Mouse (Mus musculus) lung, embryonic 16.5 days (tissue): ENCODE measurements around the gene Gm38655. TPM values are rescaled to one million over a fixed set of nuclear protein-coding genes. Genes with fewer than 3 reads are reported as not detected.

Experiments used
- ATAC-seq: fragments of 200-750 bp; cut with Nextera tagmentation; 2 replicates; pipeline ENCODE4 v1.8.0; 2017; ENCODE audit warnings: low read depth, mild to moderate bottlenecking, moderate library complexity
- H3K27ac ChIP-seq: fragments of 300-500 bp; sonication (generic); 2 replicates; pipeline ENCODE4 v1.5.1; 2014; ENCODE audit warnings: mild to moderate bottlenecking, control low read depth, low read length
- H3K27me3 ChIP-seq: fragments of 300-500 bp; sonication (generic); 2 replicates; pipeline ENCODE4 v1.6.1; 2014; ENCODE audit warnings: low read depth, low read length, mixed read lengths; ENCODE audit not compliant: control insufficient read depth, insufficient read depth
- H3K36me3 ChIP-seq: fragments of 300-500 bp; sonication (generic); 2 replicates; pipeline ENCODE4 v1.6.1; 2014; ENCODE audit warnings: low read length; ENCODE audit not compliant: control insufficient read depth, insufficient read depth
- H3K4me1 ChIP-seq: fragments of 300-500 bp; sonication (generic); replicated peaks from 2 replicates; pipeline ENCODE4 v1.6.1; 2014; ENCODE audit warnings: low read length, mixed read lengths; ENCODE audit not compliant: control insufficient read depth, insufficient read depth
- H3K4me2 ChIP-seq: fragments of 300-500 bp; sonication (generic); 2 replicates; pipeline ENCODE4 v1.6.1; 2014; ENCODE audit warnings: low read depth, low read length, control low read depth
- H3K4me3 ChIP-seq: fragments of 300-500 bp; sonication (generic); 2 replicates; pipeline ENCODE4 v1.5.1; 2014; ENCODE audit warnings: mild to moderate bottlenecking, low read length, control low read depth
- H3K9ac ChIP-seq: fragments of 300-500 bp; sonication (generic); 2 replicates; pipeline ENCODE4 v1.6.1; 2014; ENCODE audit warnings: low read length, control low read depth
- H3K9me3 ChIP-seq: fragments of 300-500 bp; sonication (generic); 2 replicates; pipeline ENCODE4 v1.6.1; 2016; ENCODE audit warnings: low read length; ENCODE audit not compliant: control insufficient read depth
- WGBS: fragments of 180-500 bp; shearing (Covaris S2); extraction: QIAGEN DNeasy Blood & Tissue Kit; methylation state at CpG from one replicate; pipeline ENCODE4 v1.1.7; 2014; 5-methylcytosine and 5-hydroxymethylcytosine counted together
- polyA plus RNA-seq: library from polyadenylated mRNA; unstranded; fragments of >200 nt; fragmentation: Nextera tagmentation; extraction: Ambion mirVana; gene quantifications from 2 replicates; pipeline ENCODE4 v1.2.1, GENCODE M21; 2015

Gene Gm38655
- polyA plus RNA-seq, 1 experiment from 2014 or later, result 11.5 TPM

DNA sequence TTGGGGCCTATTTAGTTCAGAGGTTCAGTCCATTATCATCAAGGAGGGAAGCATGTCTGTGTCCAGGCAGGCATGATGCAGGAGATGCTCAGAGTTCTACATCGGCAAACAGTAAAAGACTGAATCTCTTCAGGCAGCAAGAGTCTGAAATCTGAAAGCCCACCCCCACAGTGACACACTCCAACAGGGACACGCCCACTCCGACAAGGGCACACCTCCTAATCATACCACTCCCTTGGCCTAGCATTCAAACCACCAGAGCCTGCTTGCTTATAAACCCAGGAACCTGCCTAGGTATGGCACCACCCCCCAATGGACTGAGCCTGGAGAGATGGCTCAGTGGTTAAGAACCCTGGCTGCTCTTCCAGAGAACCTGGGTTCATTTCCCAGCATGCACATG, 40.2 kb upstream of the Gm38655 start:
- no peak overlapping the region for H3K4me3 ChIP-seq
- H3K4me2 ChIP-seq, result no peak overlapping the region
- no peaks in the 10 kb centered on the region for H3K9me3 ChIP-seq
- WGBS, result 81% methylated on average over 3 of the region's 3 CpGs
- no peaks in the 10 kb centered on the region for H3K27me3 ChIP-seq
- H3K27ac ChIP-seq, result no peak overlapping the region
- H3K4me1 ChIP-seq, result no peaks in the 10 kb centered on the region
- H3K36me3 ChIP-seq, result peaks cover 6% of the 10 kb centered on the region
- no peak for ATAC-seq
- no peak overlapping the region for H3K9ac ChIP-seq

DNA sequence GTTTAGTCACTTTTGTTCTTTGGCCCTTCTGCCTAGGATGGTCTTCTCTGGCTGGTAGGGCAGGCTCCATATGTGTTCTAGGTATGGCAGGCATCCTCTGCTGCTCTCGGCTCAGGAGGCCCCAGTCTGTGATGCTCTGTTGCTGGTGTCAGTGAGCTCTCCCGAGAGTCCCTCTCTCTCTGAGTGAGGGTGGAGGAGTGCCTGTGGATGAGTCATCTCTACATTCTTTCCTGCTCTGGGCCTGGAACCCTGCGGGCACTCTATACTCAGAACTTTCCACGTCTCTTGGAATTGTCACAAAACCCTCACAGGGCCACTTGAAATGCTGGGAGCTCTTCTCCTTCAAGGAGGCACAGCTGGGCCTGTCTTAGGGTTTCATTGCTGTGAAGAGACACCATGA, 36.4 kb upstream of the Gm38655 start:
- Histone ChIP-seq H3K9ac (no peak overlapping the region), H3K9me3 (no peaks in the 10 kb centered on the region), H3K27me3 (no peaks in the 10 kb centered on the region), H3K4me2 (no peak overlapping the region), H3K4me3 (no peak overlapping the region), H3K27ac (no peak overlapping the region), H3K4me1 (no peaks in the 10 kb centered on the region), H3K36me3 (peaks cover 27% of the 10 kb centered on the region)
- 81% methylated on average over 4 of the region's 4 CpGs for WGBS
- no peak for ATAC-seq

DNA sequence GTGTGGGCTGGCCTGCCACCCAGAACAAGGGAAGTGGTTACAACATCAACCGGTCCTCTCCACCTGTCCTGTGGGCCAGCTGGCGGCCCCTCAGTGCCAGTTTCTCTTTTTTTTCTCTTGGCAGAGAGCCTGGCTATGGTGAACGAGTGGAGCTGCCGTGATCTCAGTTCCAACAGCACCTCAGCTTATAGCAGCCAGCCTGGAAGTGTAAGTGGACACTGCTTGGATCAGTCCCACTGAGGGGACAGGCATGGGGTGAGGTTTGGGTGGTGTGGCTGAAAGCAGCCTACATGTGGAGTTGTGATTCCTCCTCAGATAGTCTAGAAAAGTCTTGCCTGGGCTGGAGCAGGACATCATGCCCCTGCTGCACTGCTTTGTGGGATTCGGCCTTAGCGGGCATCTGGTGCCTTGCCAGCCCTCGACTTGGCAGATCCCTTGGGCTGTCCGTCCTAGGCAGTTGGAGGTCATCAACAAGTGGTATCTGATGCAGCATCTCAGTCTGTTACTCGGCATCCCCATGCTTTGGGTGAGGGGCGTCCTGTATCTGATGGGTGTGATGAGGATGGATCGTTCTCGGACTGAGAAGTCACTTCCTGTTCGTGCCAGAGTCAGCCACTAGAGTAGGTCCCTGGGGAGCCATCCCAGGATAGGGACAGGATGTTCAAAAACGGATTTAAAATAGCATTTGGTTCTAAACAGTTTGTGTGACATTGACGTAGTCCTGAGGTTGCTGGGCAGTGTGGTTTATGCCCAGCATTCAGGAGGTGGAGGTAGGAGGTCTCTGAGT, 35.6 kb upstream of the Gm38655 start:
- 74% methylated on average over 15 of the region's 15 CpGs for WGBS
- no peak overlapping the region for H3K27ac ChIP-seq
- peak; percentile 26; the same call in 1 of the 2 replicates for ATAC-seq
- H3K9ac ChIP-seq, result no peak overlapping the region
- H3K36me3 ChIP-seq, result peaks cover 28% of the 10 kb centered on the region
- H3K4me1 ChIP-seq, result no peaks in the 10 kb centered on the region
- H3K4me2 ChIP-seq, result no peak overlapping the region
- H3K27me3 ChIP-seq, result no peaks in the 10 kb centered on the region
- H3K4me3 ChIP-seq, result no peak overlapping the region
- H3K9me3 ChIP-seq, result no peaks in the 10 kb centered on the region

DNA sequence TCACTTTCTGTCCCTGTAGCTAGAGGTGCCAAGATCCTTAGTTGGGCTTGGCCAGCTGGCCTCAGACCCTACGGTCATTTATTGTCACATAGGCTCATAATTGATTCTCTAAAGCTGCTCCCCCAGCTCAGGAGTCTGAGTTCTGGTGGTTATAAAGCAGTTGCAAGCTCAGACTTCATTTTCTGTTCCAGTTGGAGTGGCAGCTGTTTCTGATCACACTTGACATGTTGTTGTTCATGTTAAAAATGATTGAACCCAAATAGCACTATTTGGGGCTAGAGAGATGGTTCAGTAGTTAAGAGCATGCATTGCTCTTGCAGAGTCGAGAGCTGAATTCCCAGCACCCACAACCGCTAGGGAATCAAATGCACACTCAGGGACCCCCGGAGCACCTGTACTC, 34.7 kb upstream of the Gm38655 start:
- Histone ChIP-seq H3K27ac (no peak overlapping the region), H3K27me3 (no peaks in the 10 kb centered on the region), H3K36me3 (peaks cover 33% of the 10 kb centered on the region), H3K9ac (no peak overlapping the region), H3K4me2 (no peak overlapping the region), H3K9me3 (no peaks in the 10 kb centered on the region), H3K4me1 (no peaks in the 10 kb centered on the region), H3K4me3 (no peak overlapping the region)
- WGBS, result 89% methylated on average over 4 of the region's 4 CpGs
- no peak for ATAC-seq

DNA sequence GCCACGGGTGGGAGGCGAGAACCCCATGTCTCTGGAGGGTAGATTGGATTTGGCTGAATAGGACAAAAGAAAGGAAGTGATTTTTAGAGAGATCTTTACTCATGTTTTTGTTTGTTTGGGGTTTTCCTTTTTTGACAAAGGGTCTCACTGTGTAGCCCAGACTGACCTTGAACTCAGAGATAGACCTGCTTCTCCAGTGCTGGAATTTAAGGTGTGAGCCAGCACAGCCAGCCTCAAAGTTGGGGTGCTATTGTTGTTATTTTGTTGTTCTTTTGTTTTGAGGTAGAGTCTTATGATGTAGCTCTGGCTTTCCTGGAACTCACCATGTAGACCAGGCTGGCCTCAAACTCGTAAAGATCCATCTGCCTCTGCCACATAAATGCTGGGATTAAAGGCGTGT, 27.1 kb upstream of the Gm38655 start:
- Histone ChIP-seq H3K36me3 (peaks cover 37% of the 10 kb centered on the region), H3K9ac (no peak overlapping the region), H3K9me3 (no peaks in the 10 kb centered on the region), H3K27me3 (no peaks in the 10 kb centered on the region), H3K4me3 (no peak overlapping the region), H3K4me2 (no peak overlapping the region), H3K4me1 (no peaks in the 10 kb centered on the region), H3K27ac (no peak overlapping the region)
- no peak for ATAC-seq
- 94% methylated on average over 4 of the region's 4 CpGs for WGBS

DNA sequence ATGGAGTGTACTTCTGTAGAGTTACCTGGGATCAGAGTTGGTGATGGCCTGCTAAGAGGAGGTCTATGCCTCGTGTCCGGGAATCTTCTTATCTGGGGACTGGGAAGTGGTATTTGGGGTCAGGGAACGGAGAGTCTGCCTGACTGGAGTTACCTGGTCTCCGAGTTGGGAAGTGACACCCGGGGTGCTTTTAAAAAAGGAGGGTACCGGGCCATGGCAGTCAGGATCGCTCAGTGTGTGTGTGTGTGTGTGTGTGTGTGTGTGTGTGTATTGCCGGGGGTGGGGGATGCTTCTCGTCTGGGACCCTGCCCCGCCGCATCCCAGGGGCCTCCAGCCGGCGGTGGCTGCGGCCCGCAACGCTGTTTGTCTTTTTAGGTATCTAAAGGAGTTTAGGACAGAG, 13.8 kb upstream of the Gm38655 start:
- Histone ChIP-seq H3K9me3 (no peaks in the 10 kb centered on the region), H3K4me1 (peaks cover 20% of the 10 kb centered on the region), H3K4me2 (peak overlapping the region; percentile 85), H3K4me3 (peak overlapping the region; percentile 96), H3K27me3 (no peaks in the 10 kb centered on the region), H3K27ac (no peak overlapping the region), H3K36me3 (peaks cover 5% of the 10 kb centered on the region; the same call in 1 of the 2 replicates), H3K9ac (peak overlapping the region; percentile 96)
- ATAC-seq, result no peak
- WGBS, result under 1% methylated on average over 15 of the region's 16 CpGs

DNA sequence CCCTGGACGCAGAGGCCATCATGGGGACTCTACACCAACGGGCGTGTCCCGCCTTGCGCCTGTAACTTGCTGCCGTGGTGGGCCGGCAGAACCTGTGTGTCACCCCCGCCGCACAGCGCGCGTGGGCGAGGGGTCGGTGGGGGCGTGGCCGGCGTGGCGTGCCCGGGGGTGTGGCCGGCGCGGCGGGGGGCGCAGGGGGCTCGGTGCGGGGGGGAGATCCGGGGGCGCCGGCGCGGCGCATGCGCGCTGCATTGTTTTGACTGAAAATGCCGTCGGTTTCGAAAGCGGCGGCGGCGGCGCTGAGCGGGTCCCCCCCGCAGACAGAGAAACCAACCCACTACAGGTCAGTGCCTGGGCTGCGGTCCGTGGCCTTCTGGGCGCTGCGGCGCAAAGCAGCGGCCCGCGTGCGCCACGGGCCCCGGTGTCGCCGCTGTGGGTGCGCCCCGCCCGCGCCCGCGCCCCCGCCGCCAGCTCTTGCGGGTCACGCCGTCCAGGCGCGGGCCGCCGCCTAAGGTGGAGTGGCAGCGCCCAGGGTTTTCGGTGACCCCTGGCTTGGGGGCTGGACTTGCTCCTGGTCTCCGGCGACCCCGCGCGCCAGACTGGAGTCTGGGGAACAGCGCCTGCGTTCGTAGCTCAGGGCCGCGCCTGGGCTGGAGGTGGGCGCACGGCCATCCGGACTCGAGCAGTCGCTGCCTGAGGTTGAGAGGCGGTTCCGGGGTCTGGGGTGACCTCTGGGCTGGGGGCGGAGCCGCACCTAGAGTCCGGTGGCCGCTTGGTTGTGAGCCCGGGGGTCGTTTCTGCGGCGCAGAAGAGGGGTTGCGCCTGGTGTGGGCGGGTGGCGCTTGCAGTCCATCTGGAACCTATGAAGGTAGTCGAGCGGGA, 13.1 kb upstream of the Gm38655 start, which contains the start of gene Unkl:
Gene Unkl, plus strand, starts transcription at position 248 of the 882 bp plus-strand sequence.
- peaks cover 25% of the 10 kb centered on the region for H3K4me1 ChIP-seq
- H3K36me3 ChIP-seq, result peaks cover 5% of the 10 kb centered on the region; the same call in 1 of the 2 replicates
- H3K4me3 ChIP-seq, result peak within 1 kb of the TSS; percentile 96
- peak within 1 kb of the TSS; percentile 85 for H3K4me2 ChIP-seq
- ATAC-seq, result peak; percentile 51
- under 1% methylated on average over 71 of the region's 104 CpGs for WGBS
- H3K9me3 ChIP-seq, result no peaks in the 10 kb centered on the region
- H3K27ac ChIP-seq, result peak within 1 kb of the TSS; percentile 86
- no peaks in the 10 kb centered on the region for H3K27me3 ChIP-seq
- H3K9ac ChIP-seq, result peak within 1 kb of the TSS; percentile 96

DNA sequence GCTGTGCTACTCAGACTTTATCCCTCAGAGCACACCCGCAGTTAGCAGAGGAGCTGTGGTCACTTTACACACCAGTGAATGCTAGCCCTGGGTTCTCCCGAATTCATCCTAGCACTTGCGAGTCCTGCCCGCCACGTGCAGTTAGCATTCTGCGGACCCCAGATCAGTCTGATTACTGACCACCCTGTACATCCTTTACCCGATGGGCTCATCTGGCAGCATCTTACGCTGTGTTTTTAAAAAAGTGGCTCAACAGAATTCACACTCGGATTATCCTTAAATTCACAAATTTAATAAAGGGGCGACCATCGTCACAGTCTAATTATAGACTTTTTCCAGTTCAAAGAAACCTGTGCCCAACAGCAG, 12.5 kb upstream of the Gm38655 start:
- Histone ChIP-seq H3K9me3 (no peaks in the 10 kb centered on the region), H3K4me1 (peaks cover 27% of the 10 kb centered on the region), H3K4me3 (peak overlapping the region; percentile 96), H3K9ac (peak overlapping the region; percentile 96), H3K27me3 (no peaks in the 10 kb centered on the region), H3K4me2 (peak overlapping the region; percentile 85), H3K27ac (peak overlapping the region; percentile 86), H3K36me3 (peaks cover 5% of the 10 kb centered on the region; the same call in 1 of the 2 replicates)
- ATAC-seq, result no peak
- 5% methylated on average over 11 of the region's 11 CpGs for WGBS

DNA sequence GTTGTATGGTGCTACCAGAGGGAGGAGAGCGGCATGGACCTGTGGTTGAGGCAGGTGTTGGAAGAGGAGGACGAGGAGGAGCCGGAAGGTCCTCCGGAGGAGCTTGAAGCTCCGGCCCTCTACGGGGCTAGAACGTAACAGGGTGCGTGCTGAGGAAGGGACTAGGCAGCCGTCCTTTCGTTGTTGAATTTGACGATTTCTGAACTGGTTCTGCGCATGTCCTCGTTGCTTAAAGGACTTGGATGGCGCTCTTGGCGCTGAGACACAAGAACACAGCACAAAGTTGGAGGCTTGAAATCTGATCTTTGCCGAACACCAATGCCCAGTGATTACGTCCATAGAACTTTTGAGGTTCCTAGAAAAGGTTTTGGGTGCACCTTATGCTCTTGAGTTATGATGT, 9.7 kb upstream of the Gm38655 start:
- H3K4me1 ChIP-seq, result peaks cover 26% of the 10 kb centered on the region
- peak overlapping the region; percentile 97 for H3K4me2 ChIP-seq
- no peaks in the 10 kb centered on the region for H3K9me3 ChIP-seq
- peak overlapping the region; percentile 74 for H3K9ac ChIP-seq
- no peaks in the 10 kb centered on the region for H3K27me3 ChIP-seq
- H3K36me3 ChIP-seq, result no peaks in the 10 kb centered on the region
- 4% methylated on average over 17 of the region's 17 CpGs for WGBS
- H3K27ac ChIP-seq, result peak overlapping the region; percentile 15; the same call in 1 of the 2 replicates
- peak; percentile 7; the same call in 1 of the 2 replicates for ATAC-seq
- H3K4me3 ChIP-seq, result peak overlapping the region; percentile 84
